Mouse (Mus musculus) neural tube, embryonic 13.5 days (tissue): Measurements from ENCODE around the gene Rpl23. TPM values are rescaled to one million over a fixed set of nuclear protein-coding genes. Genes with fewer than 3 reads are reported as not detected.

Experiments used
- ATAC-seq: fragments of 200-750 bp; cut with Nextera tagmentation; 2 replicates; pipeline ENCODE4 v1.8.0; 2017; ENCODE audit warnings: low read depth, mild to moderate bottlenecking, moderate TSS enrichment, moderate library complexity
- H3K27ac ChIP-seq: fragments of 300-500 bp; sonication (generic); replicated peaks from 2 replicates; pipeline ENCODE4 v1.5.1; 2015; ENCODE audit warnings: moderate library complexity, mild to moderate bottlenecking, inconsistent platforms
- H3K27me3 ChIP-seq: fragments of 300-500 bp; sonication (generic); 2 replicates; pipeline ENCODE4 v1.6.1; 2015; ENCODE audit warnings: mild to moderate bottlenecking, inconsistent platforms
- H3K36me3 ChIP-seq: fragments of 300-500 bp; sonication (generic); 2 replicates; pipeline ENCODE4 v1.6.1; 2015; ENCODE audit warnings: mild to moderate bottlenecking, inconsistent platforms
- H3K4me1 ChIP-seq: fragments of 300-500 bp; sonication (generic); replicated peaks from 2 replicates; pipeline ENCODE4 v1.6.1; 2015; ENCODE audit warnings: inconsistent platforms
- H3K4me2 ChIP-seq: fragments of 300-500 bp; sonication (generic); 2 replicates; pipeline ENCODE4 v1.6.1; 2015; ENCODE audit warnings: inconsistent platforms, mild to moderate bottlenecking, moderate library complexity
- H3K4me3 ChIP-seq: fragments of 300-500 bp; sonication (generic); 2 replicates; pipeline ENCODE4 v1.5.1; 2015; ENCODE audit warnings: mild to moderate bottlenecking, inconsistent platforms
- H3K9ac ChIP-seq: fragments of 300-500 bp; sonication (generic); 2 replicates; pipeline ENCODE4 v1.6.1; 2015; ENCODE audit warnings: moderate library complexity, mild to moderate bottlenecking, inconsistent platforms
- H3K9me3 ChIP-seq: fragments of 300-500 bp; sonication (generic); 2 replicates; pipeline ENCODE4 v1.6.1; 2016; ENCODE audit warnings: inconsistent platforms
- WGBS: fragments of 180-500 bp; shearing (Covaris S2); methylation state at CpG from one replicate; pipeline ENCODE4 v1.1.7; 2015; 5-methylcytosine and 5-hydroxymethylcytosine counted together
- microRNA-seq: library from miRNA; unstranded; fragments of <30 nt; microRNA quantifications from one replicate; pipeline ENCODE4, GENCODE M21; 2016
- polyA plus RNA-seq: library from polyadenylated mRNA; unstranded; fragments of >200 nt; fragmentation: Nextera tagmentation; extraction: Ambion mirVana; gene quantifications from 2 replicates; pipeline ENCODE4 v1.2.1, GENCODE M21; 2015

Gene Rpl23
- polyA plus RNA-seq, 1 experiment from 2014 or later = 415 TPM

DNA sequence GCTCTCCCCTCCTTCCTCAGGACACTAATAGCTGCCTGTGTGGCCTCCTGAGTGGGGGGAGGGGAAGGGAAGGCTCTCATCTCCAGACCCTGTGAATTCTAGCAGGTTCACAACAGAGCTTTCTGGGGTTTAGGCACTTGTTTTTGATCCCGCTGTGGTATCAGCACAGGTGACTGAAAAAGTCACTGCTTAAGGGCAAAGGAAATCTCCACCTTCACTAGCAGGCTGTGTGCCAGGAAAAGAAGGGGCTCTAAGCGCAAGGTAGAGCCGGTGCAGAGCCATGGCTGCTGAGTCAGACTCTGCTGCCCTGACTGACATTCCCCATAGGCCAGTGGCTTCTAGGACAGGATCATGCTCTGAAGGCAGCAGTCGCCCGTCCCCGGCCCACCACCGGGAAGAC lies 53.5 kb downstream of the Rpl23 start:
- Histone ChIP-seq H3K27me3 (no peaks in the 10 kb centered on the region), H3K4me1 (peaks cover 6% of the 10 kb centered on the region), H3K27ac (no peak overlapping the region), H3K36me3 (peaks cover 90% of the 10 kb centered on the region), H3K9ac (no peak overlapping the region), H3K9me3 (no peaks in the 10 kb centered on the region), H3K4me3 (no peak overlapping the region), H3K4me2 (no peak overlapping the region)
- no peak for ATAC-seq
- 89% methylated on average over 7 of the region's 7 CpGs for WGBS

- H3K36me3 ChIP-seq = peaks cover 95% of the 10 kb centered on the region
- WGBS = 79% methylated on average over 7 of the region's 7 CpGs
Observed at GRCm38 (mm10) chr11:97728311-97728710, 53.9 kb downstream of the Rpl23 start.

More at GRCm38 (mm10) chr11:97728311-97728710, 53.9 kb downstream of the Rpl23 start:
- H3K9ac ChIP-seq = no peak overlapping the region
- no peaks in the 10 kb centered on the region for H3K27me3 ChIP-seq
- no peak for ATAC-seq
- no peaks in the 10 kb centered on the region for H3K9me3 ChIP-seq
- H3K27ac ChIP-seq = no peak overlapping the region
- no peak overlapping the region for H3K4me3 ChIP-seq
- no peak overlapping the region for H3K4me2 ChIP-seq
- peaks cover 2% of the 10 kb centered on the region; the same call in 1 of the 2 replicates for H3K4me1 ChIP-seq

Small RNAs within 50 kb of the gene (microRNA-seq; reads per million reads assigned to microRNA genes)
- gene Mir8102 = not detected

Other genes starting within 250 kb of the Rpl23 start
- 5.7 and 7.0 TPM in 2 replicates for gene Srcin1, start 206.3 kb downstream of the Rpl23 start, polyA plus RNA-seq
- gene Epop, start 152.7 kb downstream of the Rpl23 start, polyA plus RNA-seq = 3.6 and 4.1 TPM in 2 replicates
- gene Mllt6, start 119.0 kb downstream of the Rpl23 start, polyA plus RNA-seq = 3.2 and 3.4 TPM in 2 replicates
- gene Cisd3, start 96.6 kb downstream of the Rpl23 start, polyA plus RNA-seq = 32.9 and 40.5 TPM in 2 replicates
- gene Pcgf2, start 81.9 kb downstream of the Rpl23 start, polyA plus RNA-seq = 20.4 and 22.6 TPM in 2 replicates
- 444 and 473 TPM in 2 replicates for gene Psmb3, start 79.0 kb downstream of the Rpl23 start, polyA plus RNA-seq
- 3.7 and 4.4 TPM in 2 replicates for gene Pip4k2b, start 37.7 kb downstream of the Rpl23 start, polyA plus RNA-seq
- 18.8 and 19.1 TPM in 2 replicates for gene Cwc25, start 15.9 kb downstream of the Rpl23 start, polyA plus RNA-seq
- gene 1700001P01Rik, start 6.5 kb downstream of the Rpl23 start, polyA plus RNA-seq = 0.67 TPM in 1 of 2 replicates, not detected in the other
- gene Lasp1, start 16.6 kb upstream of the Rpl23 start, polyA plus RNA-seq = 114 and 123 TPM in 2 replicates
- 31.0 and 32.3 TPM in 2 replicates for gene B230217C12Rik, start 58.3 kb upstream of the Rpl23 start, polyA plus RNA-seq
- gene Fbxo47, start 101.7 kb upstream of the Rpl23 start, polyA plus RNA-seq = 0.52 and 0.53 TPM in 2 replicates
- 0.71 and 0.74 TPM in 2 replicates for gene Plxdc1, start 204.0 kb upstream of the Rpl23 start, polyA plus RNA-seq
- gene Arl5c, start 213.7 kb upstream of the Rpl23 start, polyA plus RNA-seq = 5.9 and 8.4 TPM in 2 replicates
- 50.0 and 52.1 TPM in 2 replicates for gene Cacnb1, start 240.6 kb upstream of the Rpl23 start, polyA plus RNA-seq
- gene Rpl19, start 244.3 kb upstream of the Rpl23 start, polyA plus RNA-seq = 660 and 722 TPM in 2 replicates